Mouse (Mus musculus): ENCODE results near the gene Mrpl4.

GRCm38 (mm10) chr9:20982171-20982570 is 20.4 kb upstream of the Mrpl4 start:
- TF ChIP-seq CTCF (IDR thresholded peaks at IDR 0.05; ENCODE audit: low read depth) (no peak), EP300 (IDR thresholded peaks at IDR 0.05; ENCODE audit: low read depth) (no peak)
